Mouse (Mus musculus) megakaryocyte, adult 5-6 weeks (primary cell): ENCODE results near the gene Abl2. TPM values are rescaled to one million over a fixed set of nuclear protein-coding genes. Genes with fewer than 3 reads are reported as not detected.
A peak's percentile ranks its signal among the peaks of the same experiment; 100 is the strongest.
"Not testable (repeated sequence)": the region's sequence is repeated elsewhere in the genome, so short reads cannot be mapped to it uniquely, and the experiment has no call there.

Experiments used
- ATAC-seq: 2 replicates; pipeline ENCODE4 v1.8.0; 2016; ENCODE audit warnings: mild to moderate bottlenecking, inconsistent platforms; ENCODE audit not compliant: poor library complexity, severe bottlenecking
- total RNA-seq, 2 experiments: library from RNA; stranded (forward) in 1 of 2; stranded (reverse) in 1 of 2; fragments of 153-499, 151-499 nt in 1 of 2; fragments of 221-1000, 200-1000 nt in 1 of 2; gene quantifications; 2 replicates each; pipeline versions ENCODE4 v1.2.3 to v1.2.4; 2015 to 2017

The Abl2 gene
- total RNA-seq (2015) (3.5 and 4.2 TPM in 2 replicates), total RNA-seq (2017) (8.0 and 8.1 TPM in 2 replicates)

DNA sequence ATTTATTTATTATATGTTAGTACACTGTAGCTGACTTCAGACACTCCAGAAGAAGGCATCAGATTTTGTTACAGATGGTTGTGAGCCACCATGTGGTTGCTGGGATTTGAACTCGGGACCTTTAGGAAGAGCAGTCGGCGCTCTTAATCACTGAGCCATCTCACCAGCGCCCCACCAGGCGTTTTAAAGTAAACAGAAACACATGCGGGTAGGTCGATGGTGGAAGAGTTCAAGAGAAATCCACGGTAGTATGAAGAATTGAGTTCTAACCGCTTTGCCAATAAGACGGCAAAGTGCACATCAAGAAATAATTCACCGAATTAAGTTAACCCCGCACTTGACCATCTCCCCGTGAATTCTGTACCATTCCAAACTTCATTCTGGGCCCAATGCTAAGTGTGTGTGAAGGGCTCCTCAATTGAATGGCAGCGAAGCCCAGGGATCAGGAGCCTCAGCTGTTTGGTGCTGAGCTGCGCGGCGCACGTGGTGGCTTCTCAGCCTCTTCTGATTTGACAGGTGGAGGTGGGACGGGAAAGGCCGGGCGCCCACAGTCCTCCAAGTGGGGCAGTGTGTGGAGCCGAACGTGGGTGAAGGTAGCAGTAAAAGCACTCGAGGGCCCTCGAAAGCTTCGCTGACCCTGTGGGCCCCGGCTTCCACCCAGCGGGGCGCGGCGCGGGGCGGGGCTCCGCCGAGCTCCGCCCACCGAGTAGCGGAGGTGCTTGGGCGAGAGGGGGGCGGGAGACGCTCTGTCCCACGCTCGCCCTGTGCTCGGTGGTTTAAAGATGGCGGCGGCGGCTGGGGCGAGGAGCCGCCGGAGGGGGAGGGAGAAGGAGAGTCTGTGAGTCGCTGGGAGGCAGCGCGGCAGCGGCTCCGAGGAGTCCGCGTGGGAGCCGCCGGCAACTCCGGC, at the start of gene Abl2:
Gene Abl2, plus strand, starts transcription at position 763 of the 907 bp plus-strand sequence.
- peak; percentile 96 for ATAC-seq

DNA sequence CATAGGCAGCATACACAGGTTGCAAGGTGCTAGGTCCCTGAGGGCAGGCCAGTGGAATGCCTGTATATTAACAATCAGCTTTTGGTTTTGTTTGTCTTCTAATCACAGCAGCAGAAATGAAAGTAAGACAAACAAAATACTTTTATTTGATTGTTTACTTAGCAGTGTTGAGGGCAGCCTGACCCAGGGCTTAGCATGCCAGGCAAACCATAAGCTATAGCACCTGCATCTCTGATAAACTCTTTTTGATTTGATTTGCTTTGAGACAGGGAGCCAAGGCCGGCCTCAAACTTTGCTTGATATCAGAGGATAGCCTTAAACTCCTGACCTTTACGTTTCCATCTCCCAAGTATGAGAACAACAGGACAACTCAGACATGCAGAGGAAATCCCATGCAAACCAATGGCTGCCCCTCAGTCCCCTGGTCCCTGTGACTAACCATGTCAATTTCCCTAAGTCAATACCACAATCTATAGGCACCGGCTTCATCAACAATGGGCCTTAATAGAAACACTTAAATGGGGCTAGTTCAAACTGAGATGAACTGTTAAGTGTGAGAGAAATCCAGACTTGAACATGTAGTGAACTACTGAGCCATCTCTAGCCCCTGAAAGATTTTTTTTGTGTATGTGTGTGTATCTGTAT, 38.3 kb upstream of the Abl2 start:
- no peak for ATAC-seq

DNA sequence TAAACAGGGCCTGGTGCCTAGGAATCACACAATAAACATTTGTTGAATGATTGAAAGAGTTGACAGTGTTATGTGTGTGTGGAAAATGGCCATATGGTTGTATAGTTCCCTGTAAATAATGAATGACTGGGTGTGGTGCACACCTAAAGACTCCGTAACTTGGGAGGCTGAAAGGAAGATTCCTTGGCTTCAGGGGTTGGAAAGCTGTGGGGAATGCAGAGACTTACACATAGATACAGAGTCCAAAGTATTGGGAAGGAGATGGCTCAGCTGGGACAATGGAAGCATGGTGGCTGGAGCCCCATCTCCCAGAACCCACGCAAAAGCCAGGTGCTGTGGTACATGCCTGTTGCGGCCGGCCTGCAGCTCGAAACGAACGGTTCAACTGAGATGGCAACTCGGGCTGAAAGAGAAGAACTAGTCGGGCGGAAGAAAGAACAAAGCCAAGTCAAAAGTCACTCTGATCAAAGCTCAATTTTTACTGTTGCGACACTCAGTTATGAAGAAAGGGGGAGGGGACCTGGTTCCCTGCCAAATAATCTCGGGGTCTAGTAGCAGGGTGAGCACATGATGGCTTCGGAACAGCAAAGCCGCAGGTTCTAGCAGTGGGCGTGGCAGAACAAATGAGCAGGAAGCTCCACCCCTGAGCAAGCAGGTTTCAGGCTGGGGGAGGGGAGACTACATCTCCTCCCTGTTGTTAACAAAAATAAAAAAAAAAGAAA, 36.6 kb upstream of the Abl2 start:
- ATAC-seq: peak; percentile 30

DNA sequence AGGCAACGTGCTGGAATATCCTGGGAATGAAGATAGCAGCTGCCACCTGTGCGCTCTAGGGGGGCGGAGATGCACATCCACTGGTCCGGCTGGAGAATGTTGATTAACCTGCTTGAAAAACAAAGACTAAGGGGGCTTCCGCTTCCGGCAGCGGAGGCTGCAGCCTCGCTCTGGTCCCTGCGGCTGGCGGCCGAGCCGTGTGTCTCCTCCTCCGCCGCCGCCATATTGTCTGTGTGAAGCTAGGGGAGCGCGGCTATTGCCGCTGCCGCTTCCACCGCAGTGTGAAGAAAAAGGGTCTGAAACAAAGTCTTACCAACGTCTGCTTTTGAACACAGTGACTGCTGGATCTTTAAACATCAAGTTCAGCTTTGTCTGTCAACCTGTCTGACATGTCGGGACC, 34.7 kb upstream of the Abl2 start, which contains the start of gene Gm10031:
Gene Gm10031, plus strand, starts transcription at position 171 of the 400 bp plus-strand sequence.
- ATAC-seq: peak; percentile 100

DNA sequence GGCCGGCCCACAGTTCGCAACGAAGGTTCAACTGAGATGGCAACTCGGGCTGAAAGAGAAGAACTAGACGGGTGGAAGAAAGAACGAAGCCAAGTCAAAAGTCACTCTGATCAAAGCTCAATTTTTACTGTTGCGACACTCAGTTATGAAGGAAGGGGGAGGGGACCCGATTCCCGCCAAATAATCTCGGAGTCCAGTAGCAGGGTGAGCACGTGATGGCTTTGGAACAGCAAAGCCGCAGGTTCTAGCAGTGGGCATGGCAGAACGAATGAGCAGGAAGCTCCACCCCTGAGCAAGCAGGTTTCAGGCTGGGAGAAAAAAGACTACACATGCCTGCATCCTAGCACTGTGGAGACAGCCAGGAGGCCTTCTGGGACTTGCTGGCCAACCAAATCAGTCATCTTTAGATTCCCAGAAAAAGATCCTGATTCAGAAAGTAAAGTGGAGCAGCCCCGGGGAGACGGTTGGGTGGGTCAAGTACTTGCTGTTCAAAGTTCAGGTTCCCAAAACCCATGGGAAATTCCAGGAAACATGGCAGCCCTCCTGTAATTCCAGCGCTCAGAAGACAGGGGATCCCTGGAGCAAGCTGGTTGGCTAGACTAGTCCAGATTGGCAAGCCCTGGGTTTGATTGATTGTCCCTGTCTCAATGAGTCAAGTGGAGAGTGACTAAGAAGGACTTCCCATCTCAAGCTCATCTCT, 26.0 kb upstream of the Abl2 start:
- ATAC-seq: not testable (repeated sequence)

DNA sequence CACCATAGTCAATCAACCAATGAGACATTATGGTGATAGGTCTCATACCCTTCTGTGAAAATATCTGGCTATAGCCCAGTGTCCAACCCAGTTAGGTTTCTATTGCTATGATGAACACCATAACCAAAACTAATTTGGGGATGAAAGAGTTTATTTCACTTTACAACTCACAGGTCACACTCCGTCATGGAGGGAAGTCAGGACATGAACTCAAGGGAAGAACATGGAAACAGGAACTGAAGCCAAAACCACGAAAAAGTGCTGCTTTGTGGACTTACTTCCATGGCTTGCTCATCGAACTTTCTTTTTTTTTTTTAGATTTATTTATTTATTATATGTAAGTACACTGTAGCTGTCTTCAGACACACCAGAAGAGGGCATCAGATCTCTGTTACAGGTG, 25.1 kb upstream of the Abl2 start:
- ATAC-seq: peak; percentile 85

DNA sequence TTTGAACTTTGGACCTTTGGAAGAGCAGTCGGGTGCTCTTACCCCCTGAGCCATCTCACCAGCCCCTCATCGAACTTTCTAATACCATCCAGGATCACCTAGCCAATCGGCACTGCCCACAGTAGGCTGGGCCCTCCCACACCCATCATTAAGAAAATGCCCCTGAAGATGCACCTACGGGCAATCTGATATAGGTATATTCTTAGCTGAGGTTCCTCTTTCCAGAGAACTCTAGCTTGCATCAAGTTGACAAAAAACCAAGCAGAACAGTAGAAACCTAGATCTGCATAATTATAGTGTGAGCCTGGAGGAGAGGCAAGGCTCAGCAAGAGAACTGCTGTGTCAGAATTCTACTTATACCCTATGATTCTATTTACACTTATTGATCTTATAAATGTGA, 24.7 kb upstream of the Abl2 start:
- no peak for ATAC-seq

DNA sequence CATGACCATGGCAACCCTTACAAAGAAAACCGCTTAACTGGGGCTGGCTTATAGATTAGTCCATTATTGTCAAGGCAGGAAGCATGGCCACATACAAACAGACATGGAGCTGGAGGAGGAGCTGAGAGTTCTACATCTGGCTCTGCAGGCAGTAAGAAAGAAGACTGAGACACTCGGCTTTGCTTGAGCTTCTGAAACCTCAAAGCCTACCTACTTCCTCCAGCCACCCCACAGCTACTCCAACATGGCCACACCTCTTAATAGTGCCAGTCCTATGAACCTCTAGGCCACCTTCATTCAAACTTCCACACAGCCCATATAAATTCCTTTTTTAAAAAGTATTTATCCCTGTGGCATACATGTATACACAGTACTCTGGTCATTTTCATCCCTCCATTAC, 21.6 kb upstream of the Abl2 start:
- ATAC-seq: peak; percentile 60

DNA sequence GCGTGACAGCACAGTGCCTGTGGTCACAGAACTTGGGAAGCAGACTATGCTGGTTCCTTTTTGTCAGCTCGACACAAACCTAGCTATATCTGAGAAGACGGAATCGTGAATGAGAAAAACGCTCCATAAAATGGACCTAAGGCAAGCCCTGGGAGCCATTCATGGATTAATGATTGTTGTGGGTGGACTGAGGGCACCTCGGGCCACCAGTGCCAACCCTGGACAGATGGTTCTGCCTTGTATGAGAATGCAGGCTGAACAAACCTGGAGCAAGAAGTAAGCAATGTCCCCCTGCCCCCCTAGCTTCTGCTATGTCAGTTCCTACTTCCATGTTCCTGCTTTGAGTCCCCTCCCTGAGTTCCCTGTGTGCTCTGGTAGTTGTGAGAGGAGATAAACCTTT, 20.9 kb upstream of the Abl2 start:
- ATAC-seq: no peak

DNA sequence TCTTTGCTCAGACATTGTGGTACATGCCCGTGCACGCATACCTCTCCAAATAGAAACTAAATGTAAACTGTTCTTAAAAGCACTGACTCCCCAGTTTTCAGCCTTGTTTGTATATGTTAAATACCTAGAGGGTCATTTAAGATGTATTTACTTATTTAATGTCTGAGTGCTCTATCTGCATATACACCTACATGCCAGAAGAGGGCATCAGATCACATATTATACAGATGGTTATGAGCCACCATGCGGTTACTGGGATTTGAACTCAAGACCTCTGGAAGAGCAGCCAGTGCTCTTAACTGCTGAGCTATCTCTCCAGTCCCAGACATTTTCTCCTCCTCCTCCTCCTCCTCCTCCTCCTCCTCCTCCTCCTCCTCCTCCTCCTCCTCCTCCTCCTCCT, 20.2 kb upstream of the Abl2 start:
- no peak for ATAC-seq

DNA sequence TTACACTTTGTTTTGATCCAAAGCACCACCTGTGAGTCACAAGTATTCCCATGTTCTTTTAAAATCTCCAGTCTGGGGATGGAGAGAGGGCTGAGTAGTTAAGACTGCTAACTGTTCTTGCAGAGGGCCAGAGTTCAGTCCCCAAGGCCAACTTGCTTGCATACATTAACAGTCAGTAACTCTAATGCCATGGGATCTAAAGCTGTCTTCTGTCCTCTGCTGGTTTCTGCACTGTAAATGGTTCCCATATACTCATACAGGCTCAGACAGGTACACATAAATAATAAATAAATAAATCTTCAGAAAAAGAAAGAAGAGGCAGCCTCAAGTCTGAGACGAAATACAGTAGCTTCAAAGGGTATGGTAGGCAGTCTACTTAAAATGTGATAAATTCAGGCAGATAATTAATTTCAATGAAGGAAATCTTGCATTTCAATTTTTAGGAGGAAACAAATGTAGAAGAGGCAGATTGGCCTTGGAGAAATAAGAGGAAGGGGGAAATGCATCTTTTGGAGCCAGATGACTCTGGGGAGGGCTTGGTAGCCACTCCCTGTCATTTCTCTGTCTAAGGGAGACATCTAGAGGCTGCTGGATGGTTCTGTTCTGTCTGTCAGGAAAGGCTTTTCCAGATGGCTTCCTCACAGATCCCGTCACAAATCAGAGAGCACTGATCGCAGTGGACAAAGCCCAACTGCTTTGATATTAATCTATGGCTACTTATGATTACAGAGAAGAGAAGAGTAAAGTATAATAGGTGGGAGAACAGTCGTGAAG, 18.6 kb upstream of the Abl2 start:
- peak; percentile 47 for ATAC-seq

DNA sequence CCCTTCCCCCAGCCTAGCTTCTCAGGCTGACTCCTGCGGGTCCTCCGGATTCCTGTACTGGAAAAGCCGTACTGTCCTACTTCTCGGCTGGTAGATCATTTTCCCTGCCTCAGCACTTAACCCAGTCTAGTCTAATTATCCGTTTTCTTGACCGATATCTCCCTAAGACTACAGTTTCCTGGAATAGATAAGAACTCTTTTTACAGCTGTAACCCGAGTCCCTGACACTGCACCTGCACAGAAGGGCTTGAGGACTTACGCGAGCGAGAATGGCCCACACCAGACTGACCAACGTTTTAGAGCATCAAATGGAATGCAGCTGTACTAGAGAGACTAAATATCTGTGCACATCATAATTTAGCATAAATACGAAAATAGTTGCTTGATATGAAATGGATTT, 14.6 kb upstream of the Abl2 start:
- no peak for ATAC-seq

DNA sequence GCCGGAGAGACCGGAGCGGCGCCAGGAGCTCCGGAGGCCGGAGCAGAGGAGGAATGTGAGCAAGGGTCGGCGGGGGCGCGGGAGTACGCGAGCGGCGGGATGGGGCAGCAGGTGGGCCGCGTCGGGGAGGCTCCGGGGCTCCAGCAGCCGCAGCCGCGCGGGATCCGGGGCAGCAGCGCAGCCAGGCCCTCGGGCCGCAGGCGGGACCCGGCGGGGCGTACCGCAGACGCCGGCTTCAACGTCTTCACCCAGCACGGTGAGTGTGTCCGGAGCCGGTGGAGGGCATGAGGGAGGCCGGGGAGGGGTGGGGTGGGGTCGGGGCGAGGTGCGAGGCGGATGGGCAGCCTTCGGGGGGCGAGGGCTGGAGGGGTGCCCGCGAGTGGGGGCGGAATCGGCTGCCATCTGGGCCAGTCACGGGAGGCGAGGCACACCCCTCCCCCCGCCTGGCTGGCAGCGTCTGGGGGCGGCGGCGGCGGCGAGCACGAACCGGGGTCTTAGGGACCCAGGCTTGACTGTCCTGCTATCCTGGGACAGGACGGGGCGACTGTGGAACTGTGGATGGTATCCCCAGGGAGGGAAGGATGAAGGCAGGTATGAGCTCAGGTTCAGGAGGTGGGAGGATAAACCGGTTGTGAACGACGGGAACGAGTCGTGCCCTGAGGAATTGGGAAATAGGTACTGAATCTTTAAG, 509 bp downstream of the Abl2 start:
- ATAC-seq: peak; percentile 20; the same call in 1 of the 2 replicates

DNA sequence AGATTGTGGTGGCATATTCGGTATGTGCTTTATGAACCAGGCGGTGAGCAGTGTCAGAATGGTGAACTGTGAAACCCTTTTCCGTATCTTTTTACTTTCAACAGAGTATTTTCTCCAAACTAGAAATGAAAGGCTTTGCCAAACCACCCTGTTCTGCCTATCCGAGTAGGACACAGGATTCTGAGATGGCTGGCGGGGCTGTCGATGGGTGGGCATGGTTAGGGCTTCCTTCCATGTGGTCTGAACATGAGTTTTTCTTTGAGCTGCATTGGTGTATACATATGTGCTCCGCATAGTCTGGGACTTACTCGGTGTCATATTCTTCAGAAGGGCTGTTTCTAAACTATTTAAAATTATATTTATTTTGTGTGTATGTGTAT, 1.0 kb downstream of the Abl2 start:
- ATAC-seq: no peak

DNA sequence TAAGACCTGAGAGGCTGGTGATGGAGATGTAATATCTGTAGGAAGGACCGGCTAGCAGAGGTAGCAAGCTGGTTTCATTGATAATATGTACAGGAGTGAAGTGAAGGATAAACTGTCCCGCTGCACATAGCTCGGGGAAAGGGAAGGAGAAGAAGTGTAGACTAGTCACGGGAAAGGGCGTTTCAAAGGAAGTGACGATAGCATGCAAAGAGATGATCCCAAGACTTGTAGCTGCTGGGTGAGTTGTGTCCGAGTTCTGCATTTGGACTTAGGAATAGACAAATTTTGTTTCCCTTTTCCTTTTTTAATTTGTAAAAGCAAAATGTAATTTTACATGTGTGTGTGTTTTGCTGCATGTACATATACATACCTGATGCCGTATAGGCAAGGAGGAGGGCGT, 1.9 kb downstream of the Abl2 start:
- no peak for ATAC-seq

DNA sequence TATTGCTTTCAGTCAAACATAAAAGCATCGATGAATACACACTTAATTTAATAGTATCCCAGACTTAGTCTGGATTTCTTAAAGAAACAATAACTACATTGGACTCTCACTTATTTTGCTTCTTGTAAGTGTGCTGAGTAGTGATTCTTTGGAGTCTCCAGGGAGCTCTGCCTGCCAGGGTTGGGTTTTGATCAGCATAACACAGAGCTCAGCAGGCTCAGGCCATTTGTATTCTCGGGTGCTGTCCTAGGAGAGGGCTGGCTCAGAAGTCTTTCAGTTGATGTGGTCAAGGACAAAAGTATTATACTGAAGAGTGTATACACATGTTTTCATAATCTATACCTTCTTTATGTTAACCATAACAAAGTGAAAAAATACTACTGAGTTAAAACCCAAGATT, 6.7 kb downstream of the Abl2 start:
- ATAC-seq: no peak

DNA sequence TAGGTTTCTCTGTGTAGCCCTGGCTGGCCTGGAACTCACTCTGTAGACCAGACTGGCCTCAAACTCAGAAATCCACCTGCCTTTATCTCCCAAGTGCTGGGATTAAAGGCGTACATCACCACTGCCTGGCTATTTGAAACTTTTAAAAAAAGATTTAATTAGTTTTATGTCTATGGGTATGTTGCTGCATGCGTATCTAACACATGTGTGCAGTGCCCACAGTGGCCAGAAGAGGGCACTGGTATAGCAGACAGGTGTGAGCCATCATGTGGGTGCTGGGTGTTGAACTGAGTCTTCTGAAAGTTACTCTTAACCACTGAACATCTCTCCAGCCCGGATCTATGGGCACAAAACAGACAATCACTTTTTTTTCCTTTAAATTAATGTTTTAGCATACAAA, 7.5 kb downstream of the Abl2 start:
- ATAC-seq: peak; percentile 56; the same call in 1 of the 2 replicates

DNA sequence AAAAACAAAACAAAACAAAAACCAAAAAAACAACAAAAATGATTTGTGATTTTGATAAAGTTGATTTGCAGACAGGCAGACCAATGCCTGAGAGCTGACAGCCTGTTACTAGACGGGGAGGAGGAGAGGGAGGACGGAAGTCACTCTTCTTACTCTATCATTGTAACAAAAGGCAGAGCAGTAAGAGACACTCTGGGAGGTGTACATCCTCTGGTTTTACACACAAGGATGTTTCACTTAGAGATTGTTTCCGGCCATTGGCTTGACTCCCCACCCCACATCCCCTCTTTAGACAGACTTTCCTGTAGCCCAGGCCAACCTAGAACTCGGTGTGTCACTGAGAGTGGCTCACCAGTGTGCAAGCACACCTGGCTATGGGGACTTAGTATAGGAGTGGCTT, 11.0 kb downstream of the Abl2 start:
- ATAC-seq: 0 out of 2 replicates have a peak, but pooled peaks have one; percentile 30

DNA sequence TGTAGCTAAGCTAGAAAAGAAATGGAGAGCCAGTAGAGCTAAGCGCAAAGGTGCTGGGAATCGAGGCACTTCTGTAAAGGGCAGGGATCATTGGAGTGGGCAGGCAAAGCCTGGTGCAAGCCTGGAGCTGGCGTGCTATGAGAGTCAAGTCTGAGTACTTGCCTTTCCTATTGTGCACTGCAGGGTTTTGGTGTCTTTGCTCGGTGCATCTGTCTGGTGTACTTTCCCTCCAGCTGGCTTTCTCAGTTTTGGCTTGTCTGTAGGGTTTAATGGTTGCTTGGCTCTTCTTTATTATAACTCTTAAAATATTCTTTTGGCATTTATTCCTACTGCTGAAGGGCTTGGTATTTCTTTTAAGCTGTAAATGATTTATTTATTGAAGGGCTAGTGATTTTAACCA, 14.4 kb downstream of the Abl2 start:
- no peak for ATAC-seq
